Mouse (Mus musculus) hematopoietic multipotent progenitor cell, adult 10-12 weeks (in vitro differentiated cells): ENCODE measurements around the gene Sult1b1. TPM values are rescaled to one million over a fixed set of nuclear protein-coding genes. Genes with fewer than 3 reads are reported as not detected.

Experiments used
- polyA plus RNA-seq: library from polyadenylated mRNA; stranded (reverse); fragments of >175 nt; gene quantifications from 2 replicates; pipeline ENCODE4 v1.2.3, GENCODE M21; 2012; ENCODE audit warnings: low replicate concordance

The Sult1b1 gene
- not detected in 2 replicates for polyA plus RNA-seq

GRCm38 (mm10) chr5:87538111-87538510 lies at the start of gene Sult1b1:
Sult1b1 (minus strand) TSS chr5:87538195.

DNA sequence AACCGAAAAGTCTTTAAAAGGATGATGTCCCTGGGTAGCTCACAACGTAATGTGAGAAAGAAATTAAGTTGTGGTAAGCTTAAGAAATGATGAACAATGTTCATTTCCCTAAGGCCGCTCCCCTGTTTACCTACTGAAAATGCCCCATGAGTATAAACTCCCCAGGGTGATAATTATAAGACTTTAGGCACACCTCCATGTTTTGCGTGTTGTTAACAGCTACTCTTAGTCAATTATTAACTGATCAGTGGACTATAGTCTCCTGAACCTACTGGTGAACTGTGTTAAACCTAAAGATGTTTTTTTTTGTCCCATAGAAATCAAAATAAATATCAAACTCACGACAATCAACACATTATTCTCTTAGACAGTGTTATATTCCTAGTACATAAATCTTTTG lies 30.9 kb upstream of the Sult1b1 start, which contains the start of gene Sult1d1:
TSS of gene Sult1d1 (minus strand) at position 183 of the 400 bp plus-strand sequence.

GRCm38 (mm10) chr5:87490771-87491170 lies 47.2 kb downstream of the Sult1b1 start, which contains the start of gene Ugt2a1:
Ugt2a1 (minus strand) TSS chr5:87490871.

GRCm38 (mm10) chr5:87486706-87487105 lies 51.3 kb downstream of the Sult1b1 start, which contains the start of gene Gm43638:
Gm43638 (minus strand) TSS chr5:87486806.

GRCm38 (mm10) chr5:87482160-87482559 lies 55.8 kb downstream of the Sult1b1 start, which contains the start of gene Ugt2a2:
Ugt2a2 (minus strand) TSS chr5:87482260.

Other genes with a start within 250 kb of the Sult1b1 start
- gene Ugt2a3, start 201.0 kb downstream of the Sult1b1 start, polyA plus RNA-seq, result not detected in 2 replicates
- not detected in 2 replicates for gene Ugt2b38, start 114.0 kb downstream of the Sult1b1 start, polyA plus RNA-seq
- not detected in 2 replicates for gene Ugt2a2, start 55.9 kb downstream of the Sult1b1 start, polyA plus RNA-seq
- gene Gm43638, start 51.4 kb downstream of the Sult1b1 start, polyA plus RNA-seq, result not detected in 2 replicates
- gene Ugt2a1, start 47.3 kb downstream of the Sult1b1 start, polyA plus RNA-seq, result not detected in 2 replicates
- not detected in 2 replicates for gene Sult1d1, start 30.8 kb upstream of the Sult1b1 start, polyA plus RNA-seq
- gene Sult1e1, start 53.4 kb upstream of the Sult1b1 start, polyA plus RNA-seq, result not detected in 2 replicates
- not detected in 2 replicates for gene Csn1s1, start 128.0 kb upstream of the Sult1b1 start, polyA plus RNA-seq
- not detected in 2 replicates for gene Csn2, start 161.4 kb upstream of the Sult1b1 start, polyA plus RNA-seq
- not detected in 2 replicates for gene Csn1s2a, start 236.4 kb upstream of the Sult1b1 start, polyA plus RNA-seq